Mouse (Mus musculus) midbrain, embryonic 15.5 days (tissue): ENCODE measurements around the gene Cul9. TPM values are rescaled to one million over a fixed set of nuclear protein-coding genes. Genes with fewer than 3 reads are reported as not detected.
"Not testable (repeated sequence)": the region's sequence is repeated elsewhere in the genome, so short reads cannot be mapped to it uniquely, and the experiment has no call there.

Experiments used
- ATAC-seq: fragments of 200-750 bp; cut with Nextera tagmentation; replicated peaks from 2 replicates; pipeline ENCODE4 v1.8.0; 2017; ENCODE audit warnings: moderate TSS enrichment
- H3K27ac ChIP-seq: fragments of 300-500 bp; sonication (generic); 2 replicates; pipeline ENCODE4 v1.5.1; 2015; ENCODE audit warnings: mild to moderate bottlenecking, inconsistent platforms
- H3K27me3 ChIP-seq: fragments of 300-500 bp; sonication (generic); replicated peaks from 2 replicates; pipeline ENCODE4 v1.6.1; 2015; ENCODE audit warnings: inconsistent platforms
- H3K36me3 ChIP-seq: fragments of 300-500 bp; sonication (generic); replicated peaks from 2 replicates; pipeline ENCODE4 v1.6.1; 2015; ENCODE audit warnings: inconsistent platforms
- H3K4me1 ChIP-seq: fragments of 300-500 bp; sonication (generic); 2 replicates; pipeline ENCODE4 v1.6.1; 2015; ENCODE audit warnings: inconsistent platforms
- H3K4me2 ChIP-seq: fragments of 300-500 bp; sonication (generic); 2 replicates; pipeline ENCODE4 v1.6.1; 2015; ENCODE audit warnings: inconsistent platforms, mild to moderate bottlenecking, moderate library complexity
- H3K4me3 ChIP-seq: fragments of 300-500 bp; sonication (generic); 2 replicates; pipeline ENCODE4 v1.5.1; 2015; ENCODE audit warnings: mild to moderate bottlenecking, inconsistent platforms
- H3K9ac ChIP-seq: fragments of 300-500 bp; sonication (generic); 2 replicates; pipeline ENCODE4 v1.6.1; 2015; ENCODE audit warnings: mild to moderate bottlenecking, inconsistent platforms
- H3K9me3 ChIP-seq: fragments of 300-500 bp; sonication (generic); 2 replicates; pipeline ENCODE4 v1.6.1; 2016; ENCODE audit warnings: inconsistent platforms
- WGBS: fragments of 180-500 bp; shearing (Covaris S2); methylation state at CpG from one replicate; pipeline ENCODE4 v1.1.7; 2015; ENCODE audit warnings: mixed read lengths; 5-methylcytosine and 5-hydroxymethylcytosine counted together
- polyA plus RNA-seq: library from polyadenylated mRNA; unstranded; fragments of >200 nt; fragmentation: Nextera tagmentation; extraction: Ambion mirVana; gene quantifications from 2 replicates; pipeline ENCODE4 v1.2.1, GENCODE M21; 2015

The Cul9 gene
- polyA plus RNA-seq, 1 experiment from 2014 or later: 26.7 TPM

DNA sequence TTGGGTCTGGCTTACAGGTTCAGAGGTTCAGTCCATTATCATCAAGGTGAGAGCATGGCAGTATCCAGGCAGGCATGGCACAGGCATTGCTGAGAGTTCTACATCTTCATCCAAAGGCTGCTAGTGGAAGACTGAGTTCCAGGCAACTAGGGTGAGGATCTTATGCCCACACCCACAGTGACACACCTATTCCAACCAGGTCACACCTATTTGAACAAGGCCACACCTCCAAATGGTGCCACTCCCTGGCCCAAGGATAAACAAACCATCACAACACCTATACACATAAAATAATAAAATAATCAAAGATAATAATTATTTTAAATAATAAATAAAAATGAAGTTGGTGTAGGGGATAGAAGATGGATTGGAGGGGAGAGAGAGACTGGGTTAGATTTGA is 50.1 kb downstream of the Cul9 start:
- not testable (repeated sequence) for H3K27ac ChIP-seq, H3K36me3 ChIP-seq, H3K9ac ChIP-seq, H3K4me3 ChIP-seq, H3K4me1 ChIP-seq, H3K9me3 ChIP-seq
- Histone ChIP-seq H3K4me2 (0 out of 2 replicates have a peak overlapping the region, but pooled peaks have one; percentile 73), H3K27me3 (peaks cover 14% of the 10 kb centered on the region)
- ATAC-seq: 0 out of 2 replicates have a peak, but pooled peaks have one; percentile 13

DNA sequence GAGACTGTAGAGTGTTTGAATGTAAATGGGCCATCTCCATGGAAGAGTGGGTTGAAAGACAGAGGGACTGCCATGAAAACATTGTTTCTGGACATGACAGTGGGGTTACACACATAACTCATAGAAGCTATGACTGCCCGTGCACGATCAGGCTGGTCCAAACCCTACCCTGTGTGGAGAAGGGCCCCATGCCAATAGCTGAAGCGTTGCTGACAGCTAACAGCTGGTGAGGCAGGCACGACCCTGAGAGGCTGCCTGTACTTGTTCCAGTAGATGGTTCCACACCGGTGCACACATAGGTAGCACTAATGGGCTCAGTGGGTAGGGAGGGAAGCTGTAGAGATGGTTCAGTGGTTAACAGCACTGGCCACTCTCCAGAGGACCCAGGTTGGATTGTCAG is 50.7 kb downstream of the Cul9 start:
- no peak for ATAC-seq
- H3K4me3 ChIP-seq: no peak overlapping the region
- WGBS: 85% methylated on average over 5 of the region's 5 CpGs

DNA sequence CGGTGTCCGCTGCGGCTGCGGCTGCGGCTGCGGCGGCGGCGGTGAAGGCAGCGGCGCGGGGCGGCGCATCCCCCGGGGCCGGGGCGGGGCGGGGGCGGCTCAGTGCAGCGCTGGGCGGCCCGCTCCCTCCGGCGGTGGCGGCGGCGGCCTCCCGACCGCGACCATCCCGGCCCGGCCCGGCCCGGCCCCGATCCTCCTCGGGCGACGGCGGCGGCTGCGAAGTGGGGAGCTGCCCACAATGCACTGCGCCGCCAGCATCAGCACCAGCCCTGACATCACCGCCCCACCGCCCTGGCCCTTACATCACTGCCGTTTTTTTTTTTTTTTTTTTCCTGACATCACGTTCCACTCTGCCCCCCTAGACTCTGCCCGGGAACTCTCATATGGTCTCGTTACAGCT is 58.8 kb downstream of the Cul9 start, which contains the start of gene Ttbk1:
TSS of gene Ttbk1 (minus strand) at position 245 of the 400 bp plus-strand sequence.
- no peaks in the 10 kb centered on the region for H3K9me3 ChIP-seq
- WGBS: 0% methylated on average over 21 of the region's 49 CpGs
- H3K4me3 ChIP-seq: peak within 1 kb of the TSS; percentile 80
- H3K4me1 ChIP-seq: peaks cover 45% of the 10 kb centered on the region
- peak; percentile 81 for ATAC-seq
- H3K36me3 ChIP-seq: no peaks in the 10 kb centered on the region
- H3K27ac ChIP-seq: peak within 1 kb of the TSS; percentile 79
- peak within 1 kb of the TSS; percentile 83 for H3K4me2 ChIP-seq
- no peaks in the 10 kb centered on the region for H3K27me3 ChIP-seq
- peak within 1 kb of the TSS; percentile 96 for H3K9ac ChIP-seq

More for the DNA sequence above, 50.7 kb downstream of the Cul9 start:
- H3K36me3 ChIP-seq: peaks cover 7% of the 10 kb centered on the region
- peaks cover 14% of the 10 kb centered on the region for H3K27me3 ChIP-seq
- H3K9me3 ChIP-seq: no peaks in the 10 kb centered on the region
- no peak overlapping the region for H3K4me2 ChIP-seq
- peaks cover 4% of the 10 kb centered on the region; the same call in 1 of the 2 replicates for H3K4me1 ChIP-seq
- no peak overlapping the region for H3K27ac ChIP-seq
- no peak overlapping the region for H3K9ac ChIP-seq

DNA sequence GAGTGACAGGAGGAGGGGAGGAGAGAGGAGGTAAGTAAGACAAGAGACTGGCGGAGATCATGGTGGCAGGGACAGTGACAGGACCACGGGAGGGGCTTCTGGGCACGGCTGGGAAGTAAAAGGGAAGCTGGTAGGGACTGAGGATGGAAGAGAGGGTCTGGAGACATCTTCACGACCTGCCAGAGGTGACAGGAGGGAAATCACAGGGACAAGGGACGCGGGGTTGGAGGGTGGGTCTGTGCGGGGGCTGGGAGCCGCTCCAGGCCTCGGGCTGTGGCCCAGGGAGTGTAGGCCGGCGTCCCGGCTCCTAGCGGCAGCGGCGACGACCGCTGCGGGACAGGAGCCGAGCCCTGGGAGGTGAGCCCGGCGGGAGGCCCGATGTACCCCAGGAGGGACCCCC is 59.2 kb downstream of the Cul9 start:
- Histone ChIP-seq H3K4me1 (peaks cover 45% of the 10 kb centered on the region), H3K9me3 (no peaks in the 10 kb centered on the region), H3K4me2 (peak overlapping the region; percentile 83), H3K27me3 (no peaks in the 10 kb centered on the region), H3K36me3 (no peaks in the 10 kb centered on the region), H3K9ac (peak overlapping the region; percentile 96), H3K4me3 (peak overlapping the region; percentile 80), H3K27ac (peak overlapping the region; percentile 79)
- ATAC-seq: peak; percentile 51
- WGBS: under 1% methylated on average over 10 of the region's 22 CpGs

DNA sequence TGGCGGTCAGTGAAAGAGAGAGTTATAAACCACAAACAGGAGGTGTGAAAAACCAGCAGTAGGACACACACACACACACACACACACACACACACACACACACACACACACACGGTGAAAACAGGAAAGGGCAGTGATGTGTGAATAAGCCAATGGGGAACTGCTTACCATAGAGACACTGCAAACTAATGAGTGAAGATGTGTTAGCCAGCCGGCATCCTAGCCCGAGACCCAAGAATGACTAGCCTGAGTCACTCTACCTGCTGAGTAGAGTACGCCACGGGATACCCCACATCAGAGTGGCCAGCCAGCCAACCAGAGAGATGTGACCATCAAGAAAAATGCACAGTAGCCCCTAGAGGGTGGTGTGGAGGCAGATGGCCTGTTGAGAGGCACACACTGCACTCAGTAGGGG is 61.7 kb downstream of the Cul9 start:
- peak overlapping the region; percentile 54; the same call in 1 of the 2 replicates for H3K9ac ChIP-seq
- peaks cover 45% of the 10 kb centered on the region for H3K4me1 ChIP-seq
- no peak overlapping the region for H3K27ac ChIP-seq
- WGBS: 11% methylated on average over 6 of the region's 6 CpGs
- no peaks in the 10 kb centered on the region for H3K9me3 ChIP-seq
- H3K27me3 ChIP-seq: no peaks in the 10 kb centered on the region
- ATAC-seq: no peak
- H3K36me3 ChIP-seq: peaks cover 11% of the 10 kb centered on the region; the same call in 1 of the 2 replicates
- H3K4me3 ChIP-seq: peak overlapping the region; percentile 36
- peak overlapping the region; percentile 73 for H3K4me2 ChIP-seq

DNA sequence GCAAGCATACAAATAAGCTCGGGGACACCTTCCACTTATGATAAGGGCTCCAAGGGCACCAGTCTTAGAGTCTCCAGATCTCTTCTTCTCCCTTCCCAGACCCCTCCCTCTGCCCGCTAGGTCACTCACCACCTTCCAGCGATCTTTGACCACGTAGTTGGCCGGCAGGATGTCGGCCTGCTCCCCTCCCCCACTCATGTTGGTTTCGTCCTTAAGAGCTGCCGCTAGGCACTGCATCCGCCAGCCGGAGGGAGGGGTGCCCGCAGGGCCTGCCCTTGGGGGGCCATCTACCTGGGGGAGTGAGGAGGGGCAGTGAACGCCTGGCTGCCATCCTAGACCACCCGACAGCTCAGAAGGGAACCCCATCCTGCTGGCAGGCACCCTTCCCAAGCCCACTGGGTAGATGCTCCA is 62.2 kb downstream of the Cul9 start:
- peak overlapping the region; percentile 73 for H3K4me2 ChIP-seq
- H3K27ac ChIP-seq: peak overlapping the region; percentile 27; the same call in 1 of the 2 replicates
- H3K9ac ChIP-seq: peak overlapping the region; percentile 54
- WGBS: 3% methylated on average over 13 of the region's 13 CpGs
- no peaks in the 10 kb centered on the region for H3K27me3 ChIP-seq
- peaks cover 14% of the 10 kb centered on the region; the same call in 1 of the 2 replicates for H3K36me3 ChIP-seq
- peaks cover 45% of the 10 kb centered on the region for H3K4me1 ChIP-seq
- no peaks in the 10 kb centered on the region for H3K9me3 ChIP-seq
- peak overlapping the region; percentile 36 for H3K4me3 ChIP-seq
- ATAC-seq: peak; percentile 5; the same call in 1 of the 2 replicates

DNA sequence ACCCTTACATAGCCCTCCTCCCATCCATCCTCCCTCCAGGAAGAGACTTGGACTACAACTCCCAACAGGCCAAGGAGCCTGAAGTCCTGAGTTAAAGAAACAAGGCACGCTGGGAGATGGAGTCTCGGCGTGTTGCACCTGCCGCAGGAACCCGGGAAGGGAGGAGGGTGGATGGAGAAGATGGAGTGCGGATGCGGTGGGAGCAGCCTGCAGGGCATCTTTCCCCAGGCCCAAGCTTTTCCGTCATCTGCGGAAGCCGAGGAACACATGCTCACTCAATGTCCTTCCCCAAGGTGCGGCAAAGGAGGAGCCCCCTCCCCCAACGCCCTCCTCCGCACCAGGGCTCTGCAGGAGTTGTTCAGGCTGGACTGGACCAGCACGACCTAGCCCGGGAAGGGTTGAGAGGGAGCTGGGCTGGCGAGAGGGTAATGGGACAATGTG is 62.6 kb downstream of the Cul9 start:
- 0% methylated on average over 16 of the region's 16 CpGs for WGBS
- H3K4me3 ChIP-seq: peak overlapping the region; percentile 36
- H3K9ac ChIP-seq: peak overlapping the region; percentile 54
- 0 out of 2 replicates have a peak, but pooled peaks have one; percentile 24 for ATAC-seq
- peak overlapping the region; percentile 27; the same call in 1 of the 2 replicates for H3K27ac ChIP-seq
- peaks cover 45% of the 10 kb centered on the region for H3K4me1 ChIP-seq
- no peaks in the 10 kb centered on the region for H3K9me3 ChIP-seq
- H3K4me2 ChIP-seq: peak overlapping the region; percentile 73
- peaks cover 14% of the 10 kb centered on the region; the same call in 1 of the 2 replicates for H3K36me3 ChIP-seq
- H3K27me3 ChIP-seq: no peaks in the 10 kb centered on the region

DNA sequence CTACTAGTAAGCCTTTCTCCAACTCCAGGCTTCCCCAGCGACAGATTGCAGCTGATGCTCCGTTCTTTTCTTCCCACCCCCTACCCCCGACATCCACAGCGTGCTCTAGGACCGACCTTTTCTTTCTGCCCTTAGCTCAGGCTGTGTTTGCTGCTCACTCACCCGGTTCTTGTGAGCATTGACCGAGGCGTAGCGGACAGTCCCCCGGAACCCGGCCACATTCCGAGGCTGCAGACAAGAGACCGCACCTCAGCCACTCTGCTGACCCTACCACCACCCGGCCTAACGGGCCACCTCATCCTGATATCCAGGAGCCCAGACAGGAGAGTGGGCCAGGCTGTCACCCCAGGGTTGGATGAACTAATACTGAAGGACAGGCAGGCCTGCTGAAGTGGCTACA is 68.9 kb downstream of the Cul9 start:
- 83% methylated on average over 15 of the region's 15 CpGs for WGBS
- no peak overlapping the region for H3K27ac ChIP-seq
- H3K36me3 ChIP-seq: peaks cover 58% of the 10 kb centered on the region
- H3K4me1 ChIP-seq: no peaks in the 10 kb centered on the region
- H3K27me3 ChIP-seq: no peaks in the 10 kb centered on the region
- H3K4me3 ChIP-seq: no peak overlapping the region
- ATAC-seq: no peak
- H3K9ac ChIP-seq: no peak overlapping the region
- H3K9me3 ChIP-seq: no peaks in the 10 kb centered on the region
- H3K4me2 ChIP-seq: no peak overlapping the region

DNA sequence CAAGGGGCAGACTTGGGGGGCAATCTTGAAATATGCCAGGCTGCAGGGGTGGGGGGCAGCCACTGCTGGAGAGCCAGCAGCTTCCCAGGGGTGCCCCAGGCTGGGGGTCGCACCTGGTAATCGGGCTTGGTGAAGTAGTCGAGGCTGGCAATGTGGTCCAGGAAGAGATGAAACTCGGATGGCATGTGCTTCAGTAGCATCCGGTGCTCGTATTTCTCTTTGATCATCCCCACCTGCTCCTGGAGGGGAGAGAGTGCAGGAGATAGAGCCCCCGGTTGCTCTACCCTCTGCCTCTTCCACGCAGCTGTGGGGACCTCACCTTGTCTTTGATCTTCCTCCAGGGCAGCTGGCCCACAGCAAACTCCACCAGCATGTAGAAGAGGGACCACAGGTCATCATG is 69.6 kb downstream of the Cul9 start:
- Histone ChIP-seq H3K4me3 (no peak overlapping the region), H3K9ac (no peak overlapping the region), H3K9me3 (no peaks in the 10 kb centered on the region), H3K27ac (no peak overlapping the region), H3K36me3 (peaks cover 63% of the 10 kb centered on the region), H3K4me2 (no peak overlapping the region), H3K4me1 (no peaks in the 10 kb centered on the region), H3K27me3 (no peaks in the 10 kb centered on the region)
- WGBS: 87% methylated on average over 8 of the region's 8 CpGs
- no peak for ATAC-seq

DNA sequence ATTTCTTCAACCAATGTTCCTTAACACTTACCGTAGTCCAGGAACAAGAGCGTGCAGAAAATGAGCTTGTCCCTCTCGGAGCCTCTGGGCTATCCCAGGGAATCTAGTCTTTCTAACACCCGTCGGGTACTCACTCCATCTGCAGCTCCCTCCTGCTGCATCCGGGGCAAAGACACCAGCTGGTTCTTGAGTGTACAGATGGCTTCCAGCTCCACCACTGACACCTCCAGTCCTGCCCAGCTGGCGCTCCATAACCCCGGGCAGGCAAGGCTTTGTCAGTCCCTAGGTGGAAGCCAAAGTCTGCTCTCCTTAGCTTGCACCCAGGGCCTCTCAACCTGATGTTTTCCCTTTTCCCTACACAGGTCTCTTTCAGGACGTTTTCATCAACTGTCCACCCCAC is 78.4 kb downstream of the Cul9 start:
- no peak for ATAC-seq
- no peaks in the 10 kb centered on the region for H3K27me3 ChIP-seq
- 71% methylated on average over 9 of the region's 9 CpGs for WGBS

DNA sequence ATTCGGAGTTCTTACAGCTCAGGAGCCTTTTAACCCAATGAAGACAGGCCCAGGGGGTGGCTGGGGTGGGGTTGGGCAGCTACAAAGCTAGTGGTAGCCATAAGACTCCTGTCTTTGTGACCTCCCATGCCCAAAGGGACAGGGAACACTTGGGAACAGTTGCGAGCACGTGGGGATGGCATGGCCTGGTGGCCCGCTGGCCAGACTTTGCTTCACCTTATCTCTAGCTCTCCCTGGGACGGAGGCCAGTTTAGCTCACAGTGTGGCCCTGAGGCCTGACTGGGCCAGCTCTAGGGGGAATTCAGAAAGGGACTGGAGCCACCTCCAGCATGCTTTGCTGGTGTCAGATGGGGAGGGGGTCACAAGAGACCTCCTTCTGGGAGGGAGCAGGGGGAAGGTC is 84.0 kb downstream of the Cul9 start:
- no peak overlapping the region for H3K4me3 ChIP-seq
- ATAC-seq: no peak
- 92% methylated on average over 5 of the region's 5 CpGs for WGBS
- no peak overlapping the region for H3K27ac ChIP-seq
- H3K4me1 ChIP-seq: peaks cover 6% of the 10 kb centered on the region
- no peak overlapping the region for H3K9ac ChIP-seq
- H3K4me2 ChIP-seq: no peak overlapping the region
- H3K27me3 ChIP-seq: no peaks in the 10 kb centered on the region
- no peaks in the 10 kb centered on the region for H3K9me3 ChIP-seq
- H3K36me3 ChIP-seq: peaks cover 10% of the 10 kb centered on the region; the same call in 1 of the 2 replicates

More for the DNA sequence above, 78.4 kb downstream of the Cul9 start:
- H3K9ac ChIP-seq: no peak overlapping the region
- no peaks in the 10 kb centered on the region for H3K4me1 ChIP-seq
- no peak overlapping the region for H3K4me2 ChIP-seq
- no peak overlapping the region for H3K4me3 ChIP-seq
- H3K9me3 ChIP-seq: no peaks in the 10 kb centered on the region
- peaks cover 60% of the 10 kb centered on the region for H3K36me3 ChIP-seq
- no peak overlapping the region for H3K27ac ChIP-seq

DNA sequence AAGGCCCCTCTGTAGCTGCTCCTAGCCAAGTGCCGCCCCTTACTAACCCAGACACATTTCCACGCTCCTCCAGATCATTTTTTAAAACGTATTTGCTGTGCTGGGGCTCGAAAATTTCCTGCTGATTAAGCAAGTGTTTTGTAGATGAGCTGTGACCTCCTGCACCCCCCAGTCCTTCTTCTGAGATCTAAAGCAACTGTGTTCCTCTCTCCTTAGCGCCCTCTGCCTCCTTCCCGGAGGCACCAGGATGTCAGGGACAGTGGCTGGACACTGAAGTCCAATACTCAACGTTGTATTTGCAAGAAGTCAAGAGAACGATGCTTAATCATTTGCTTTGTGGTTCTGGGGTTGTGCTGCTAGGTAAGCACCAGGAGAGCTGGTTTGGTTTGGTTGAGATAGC is 84.8 kb downstream of the Cul9 start:
- WGBS: 30% methylated on average over 8 of the region's 8 CpGs
- no peak for ATAC-seq
- peak overlapping the region; percentile 24; the same call in 1 of the 2 replicates for H3K4me2 ChIP-seq
- peaks cover 2% of the 10 kb centered on the region; the same call in 1 of the 2 replicates for H3K36me3 ChIP-seq
- H3K27me3 ChIP-seq: no peaks in the 10 kb centered on the region
- no peak overlapping the region for H3K4me3 ChIP-seq
- no peaks in the 10 kb centered on the region for H3K9me3 ChIP-seq
- H3K4me1 ChIP-seq: peaks cover 6% of the 10 kb centered on the region
- H3K27ac ChIP-seq: no peak overlapping the region
- no peak overlapping the region for H3K9ac ChIP-seq

DNA sequence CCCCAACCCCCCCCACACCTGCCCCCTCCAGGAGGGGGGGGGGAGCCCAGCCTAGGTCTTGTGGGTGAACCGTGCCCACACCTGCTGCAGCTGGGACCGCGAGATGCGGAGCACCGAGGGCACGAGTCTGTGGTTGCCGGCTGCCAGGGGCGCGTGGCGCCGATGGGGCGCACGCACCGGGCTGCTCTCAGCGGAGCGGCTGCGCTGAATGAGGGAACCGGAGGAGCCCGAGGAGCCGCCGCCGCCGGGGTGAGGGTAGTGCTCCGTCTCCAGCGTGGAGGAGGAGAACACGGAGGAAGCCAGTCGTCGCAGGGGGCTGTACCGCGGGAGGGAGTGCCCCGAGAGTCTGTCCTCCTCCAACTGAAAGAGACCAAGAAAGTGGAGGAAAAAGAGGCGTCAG is 85.5 kb downstream of the Cul9 start:
- no peak for ATAC-seq
- H3K27me3 ChIP-seq: no peaks in the 10 kb centered on the region
- no peaks in the 10 kb centered on the region for H3K36me3 ChIP-seq
- H3K4me1 ChIP-seq: peaks cover 12% of the 10 kb centered on the region
- H3K4me2 ChIP-seq: peak overlapping the region; percentile 24; the same call in 1 of the 2 replicates
- no peaks in the 10 kb centered on the region for H3K9me3 ChIP-seq
- 8% methylated on average over 32 of the region's 32 CpGs for WGBS
- no peak overlapping the region for H3K27ac ChIP-seq
- no peak overlapping the region for H3K9ac ChIP-seq
- no peak overlapping the region for H3K4me3 ChIP-seq
